Mouse (Mus musculus) MEL (cell line): ENCODE measurements around the gene Nrxn3. TPM values are rescaled to one million over a fixed set of nuclear protein-coding genes. Genes with fewer than 3 reads are reported as not detected.

ENCODE experiments used
- DNase-seq: peaks from one replicate; pipeline ENCODE4 v3.0.0; 2011; ENCODE audit warnings: low read depth, low spot score
- H3K27ac ChIP-seq: 2 replicates; pipeline ENCODE4 v1.5.1; 2012; ENCODE audit warnings: low read depth, mild to moderate bottlenecking, control low read depth, low read length, moderate library complexity; ENCODE audit not compliant: control insufficient read depth
- H3K27me3 ChIP-seq, 2 experiments: fragments of 150-350 bp in 1 of 2; sonication (generic) in 1 of 2; 2 replicates each; pipeline ENCODE4 v1.6.1; 2012; ENCODE audit warnings: low read length in 2 of 2, mild to moderate bottlenecking in 2 of 2, improper control_type of control experiment in 1 of 2, moderate library complexity in 1 of 2; ENCODE audit not compliant: insufficient read depth in 2 of 2, control insufficient read depth in 1 of 2
- H3K36me3 ChIP-seq, 2 experiments: 2 replicates each; pipeline ENCODE4 v1.6.1; 2012 to 2014; ENCODE audit warnings: low read length in 2 of 2, improper control_type of control experiment in 1 of 2, inconsistent platforms in 1 of 2, mild to moderate bottlenecking in 1 of 2; ENCODE audit not compliant: insufficient read depth in 2 of 2, control insufficient read depth in 1 of 2
- H3K4me1 ChIP-seq, 2 experiments: fragments of 150-350 bp in 1 of 2; sonication (generic) in 1 of 2; 2 replicates each; pipeline ENCODE4 v1.6.1; 2012; ENCODE audit warnings: low read length in 2 of 2, improper control_type of control experiment in 1 of 2, mild to moderate bottlenecking in 1 of 2; ENCODE audit not compliant: insufficient read depth in 2 of 2, control insufficient read depth in 1 of 2
- H3K4me3 ChIP-seq, 2 experiments: fragments of 150-350 bp in 1 of 2; sonication (generic) in 1 of 2; 2 replicates each; pipeline ENCODE4 v1.5.1; 2012; ENCODE audit warnings: low read depth in 2 of 2, low read length in 2 of 2, mild to moderate bottlenecking in 2 of 2, moderate library complexity in 2 of 2, control low read depth in 1 of 2, improper control_type of control experiment in 1 of 2; ENCODE audit not compliant: control insufficient read depth in 1 of 2, insufficient read depth in 1 of 2
- H3K79me2 ChIP-seq: 2 replicates; pipeline ENCODE4 v1.6.1; 2012; ENCODE audit warnings: mild to moderate bottlenecking, low read length, moderate library complexity; ENCODE audit not compliant: control insufficient read depth, poor library complexity, insufficient read depth
- H3K9ac ChIP-seq: 2 replicates; pipeline ENCODE4 v1.6.1; 2012; ENCODE audit warnings: low read depth, mild to moderate bottlenecking, control low read depth, low read length, moderate library complexity; ENCODE audit not compliant: control insufficient read depth, poor library complexity, severe bottlenecking
- H3K9me3 ChIP-seq: fragments of 150-350 bp; sonication (generic); replicated peaks from 2 replicates; pipeline ENCODE4 v1.6.1; 2012; ENCODE audit warnings: mild to moderate bottlenecking, low read length, improper control_type of control experiment, moderate library complexity; ENCODE audit not compliant: insufficient read depth
- BHLHE40 ChIP-seq: IDR thresholded peaks from 2 replicates; pipeline ENCODE4 v1.6.1; 2012; ENCODE audit warnings: low read depth, mild to moderate bottlenecking, inconsistent platforms, low read length, improper control_type of control experiment, borderline replicate concordance
- ELF1 ChIP-seq: IDR thresholded peaks from 2 replicates; pipeline ENCODE4 v1.6.1; 2014; ENCODE audit warnings: low read depth, mild to moderate bottlenecking, inconsistent platforms, low read length, improper control_type of control experiment, moderate library complexity
- EP300 ChIP-seq, 2 experiments: IDR thresholded peaks; 2 replicates each; pipeline ENCODE4 v1.6.1; 2011; ENCODE audit warnings: improper control_type of control experiment in 2 of 2, low read length in 2 of 2, low read depth in 1 of 2, mild to moderate bottlenecking in 1 of 2
- GABPA ChIP-seq: IDR thresholded peaks from 2 replicates; pipeline ENCODE4 v1.6.1; 2012; ENCODE audit warnings: low read depth, mild to moderate bottlenecking, inconsistent platforms, low read length, improper control_type of control experiment, moderate library complexity
- HCFC1 ChIP-seq: IDR thresholded peaks from 2 replicates; pipeline ENCODE4 v1.6.1; 2012; ENCODE audit warnings: low read depth, mild to moderate bottlenecking, inconsistent platforms, low read length, improper control_type of control experiment, moderate library complexity
- KAT2A ChIP-seq: conservative IDR thresholded peaks from 2 replicates; pipeline ENCODE4 v1.6.1; 2012; ENCODE audit warnings: low read depth, low read length, improper control_type of control experiment, inconsistent platforms
- MAX ChIP-seq: IDR thresholded peaks from 2 replicates; pipeline ENCODE4 v1.6.1; 2011; ENCODE audit warnings: low read length, improper control_type of control experiment
- MEF2A ChIP-seq: IDR thresholded peaks from 2 replicates; pipeline ENCODE4 v1.6.1; 2014; ENCODE audit warnings: low read depth, mild to moderate bottlenecking, inconsistent platforms, low read length, improper control_type of control experiment; ENCODE audit not compliant: poor library complexity, insufficient replicate concordance, severe bottlenecking; ENCODE audit errors: extremely low read depth
- MYC ChIP-seq: IDR thresholded peaks from 2 replicates; pipeline ENCODE4 v1.6.1; 2011; ENCODE audit warnings: low read depth, mild to moderate bottlenecking, low read length, improper control_type of control experiment, moderate library complexity
- NELFE ChIP-seq: IDR thresholded peaks from 2 replicates; pipeline ENCODE4 v1.6.1; 2011; ENCODE audit warnings: low read depth, low read length, improper control_type of control experiment
- POLR2AphosphoS2 ChIP-seq: IDR thresholded peaks from 2 replicates; pipeline ENCODE4 v1.6.1; 2011; ENCODE audit warnings: low read length, improper control_type of control experiment
- POLR2AphosphoS5 ChIP-seq: IDR thresholded peaks from 2 replicates; pipeline ENCODE4 v1.6.1; 2012; ENCODE audit warnings: low read depth, borderline replicate concordance, mild to moderate bottlenecking, inconsistent platforms, low read length, moderate library complexity, mixed read lengths
- RCOR1 ChIP-seq: IDR thresholded peaks from 2 replicates; pipeline ENCODE4 v1.6.1; 2012; ENCODE audit warnings: low read depth, mild to moderate bottlenecking, inconsistent platforms, low read length, improper control_type of control experiment
- SIN3A ChIP-seq: IDR thresholded peaks from 2 replicates; pipeline ENCODE4 v1.6.1; 2012; ENCODE audit warnings: low read length, improper control_type of control experiment, inconsistent platforms
- TAL1 ChIP-seq: IDR thresholded peaks from 2 replicates; pipeline ENCODE4 v1.6.1; 2012; ENCODE audit warnings: mild to moderate bottlenecking, inconsistent platforms, low read length, moderate library complexity, mixed read lengths
- TBP ChIP-seq: IDR thresholded peaks from 2 replicates; pipeline ENCODE4 v1.8.0; 2011; ENCODE audit warnings: low read depth, low read length, improper control_type of control experiment
- UBTF ChIP-seq: IDR thresholded peaks from 2 replicates; pipeline ENCODE4 v1.6.1; 2012; ENCODE audit warnings: low read depth, mild to moderate bottlenecking, inconsistent platforms, low read length, improper control_type of control experiment, moderate library complexity, borderline replicate concordance; ENCODE audit not compliant: insufficient read depth
- USF1 ChIP-seq: IDR thresholded peaks from 2 replicates; pipeline ENCODE4 v1.6.1; 2014; ENCODE audit warnings: low read depth, mild to moderate bottlenecking, inconsistent platforms, low read length, improper control_type of control experiment, moderate library complexity
- USF2 ChIP-seq, 2 experiments: IDR thresholded peaks; 2 replicates each; pipeline ENCODE4 v1.6.1; 2011 to 2012; ENCODE audit warnings: improper control_type of control experiment in 2 of 2, low read length in 2 of 2, borderline replicate concordance in 1 of 2, inconsistent platforms in 1 of 2, low read depth in 1 of 2, mild to moderate bottlenecking in 1 of 2; ENCODE audit not compliant: insufficient read depth in 1 of 2
- ZKSCAN1 ChIP-seq: IDR thresholded peaks from 2 replicates; pipeline ENCODE4 v1.6.1; 2012; ENCODE audit warnings: low read depth, mild to moderate bottlenecking, inconsistent platforms, low read length, improper control_type of control experiment, moderate library complexity
- ZMIZ1 ChIP-seq: IDR thresholded peaks from 2 replicates; pipeline ENCODE4 v1.6.1; 2012; ENCODE audit warnings: low read depth, mild to moderate bottlenecking, inconsistent platforms, low read length, improper control_type of control experiment, moderate library complexity
- ZNF384 ChIP-seq: IDR thresholded peaks from 2 replicates; pipeline ENCODE4 v1.6.1; 2012; ENCODE audit warnings: low read depth, mild to moderate bottlenecking, inconsistent platforms, low read length, improper control_type of control experiment
- polyA plus RNA-seq, 2 experiments: library from polyadenylated mRNA; stranded (reverse) in 1 of 2; unstranded in 1 of 2; fragments of >175 nt in 1 of 2; fragments of >200 nt in 1 of 2; gene quantifications; 2 replicates each; pipeline versions ENCODE4 v1.2.1 to v1.2.4; 2012; ENCODE audit warnings: low replicate concordance in 2 of 2, low read depth in 1 of 2; ENCODE audit not compliant: insufficient read length in 2 of 2, insufficient read depth in 1 of 2, missing spikeins in 1 of 2
- total RNA-seq: library from RNA; depleted of rRNA; stranded (reverse); fragments of 300-350 nt; gene quantifications from 2 replicates; pipeline ENCODE4 v1.2.3, GENCODE M21; 2012

Gene Nrxn3
- total and polyA plus RNA-seq, 3 experiments: not detected

GRCm38 (mm10) chr12:89983399-89983798, 1260.7 kb downstream of the Nrxn3 start:
- Histone ChIP-seq H3K9ac (no peak overlapping the region), H3K4me3 (no peak overlapping the region), H3K36me3 (no peaks in the 10 kb centered on the region), H3K27ac (no peak overlapping the region), H3K4me1 (no peaks in the 10 kb centered on the region), H3K9me3 (no peaks in the 10 kb centered on the region), H3K27me3 (no peaks in the 10 kb centered on the region), H3K79me2 (no peaks in the 10 kb centered on the region)
- TF ChIP-seq NELFE (no peak), HCFC1 (no peak), MEF2A (no peak)
- DNase-seq: no peak

- H3K4me1 ChIP-seq: no peaks in the 10 kb centered on the region
- no peaks in the 10 kb centered on the region for H3K9me3 ChIP-seq
- no peak for DNase-seq
- H3K27ac ChIP-seq: no peak overlapping the region
- H3K27me3 ChIP-seq: no peaks in the 10 kb centered on the region
- H3K4me3 ChIP-seq: no peak overlapping the region
- H3K9ac ChIP-seq: no peak overlapping the region
- no peaks in the 10 kb centered on the region for H3K79me2 ChIP-seq
- H3K36me3 ChIP-seq: no peaks in the 10 kb centered on the region
- TF ChIP-seq RCOR1 (no peak), ZMIZ1 (no peak), HCFC1 (no peak), TAL1 (no peak), ELF1 (no peak), USF1 (no peak), MYC (no peak), BHLHE40 (no peak)
- TF ChIP-seq, all 39 proteins: peak for 0
Observed at GRCm38 (mm10) chr12:89986219-89986618, 1263.5 kb downstream of the Nrxn3 start.

- no peak overlapping the region for H3K9ac ChIP-seq
- no peak for DNase-seq
- no peaks in the 10 kb centered on the region for H3K27me3 ChIP-seq
- H3K9me3 ChIP-seq: no peaks in the 10 kb centered on the region
- H3K4me3 ChIP-seq: no peak overlapping the region
- no peaks in the 10 kb centered on the region for H3K36me3 ChIP-seq
- no peaks in the 10 kb centered on the region for H3K79me2 ChIP-seq
- TF ChIP-seq SIN3A (no peak), ZKSCAN1 (no peak), POLR2AphosphoS5 (no peak), ZNF384 (no peak), UBTF (no peak), ZMIZ1 (no peak), TBP (no peak), EP300 (IDR thresholded peaks at IDR 0.05; ENCODE audit: low read depth in 1 of 2, low read length in 2 of 2) (no peak), USF2 (IDR thresholded peaks at IDR 0.05; ENCODE audit: borderline replicate concordance in 1 of 2, insufficient read depth in 1 of 2, low read depth in 1 of 2, low read length in 2 of 2) (no peak), BHLHE40 (no peak), KAT2A (no peak), GABPA (no peak), RCOR1 (no peak), POLR2AphosphoS2 (no peak), MAX (no peak)
- no peaks in the 10 kb centered on the region for H3K4me1 ChIP-seq
- no peak overlapping the region for H3K27ac ChIP-seq
Observed at GRCm38 (mm10) chr12:89993273-89993672, 1270.6 kb downstream of the Nrxn3 start.
